Mouse (Mus musculus): ENCODE measurements around the gene D330045A20Rik. TPM values are rescaled to one million over a fixed set of nuclear protein-coding genes. Genes with fewer than 3 reads are reported as not detected.
"Not testable (repeated sequence)": the region's sequence is repeated elsewhere in the genome, so short reads cannot be mapped to it uniquely, and the experiment has no call there.

Gene D330045A20Rik
- under 1 TPM; 0.26 to 0.59 TPM for total RNA-seq (2021)
- long read RNA-seq, experiment 1: 0 reads
- long read RNA-seq, experiment 2: 0 reads

DNA sequence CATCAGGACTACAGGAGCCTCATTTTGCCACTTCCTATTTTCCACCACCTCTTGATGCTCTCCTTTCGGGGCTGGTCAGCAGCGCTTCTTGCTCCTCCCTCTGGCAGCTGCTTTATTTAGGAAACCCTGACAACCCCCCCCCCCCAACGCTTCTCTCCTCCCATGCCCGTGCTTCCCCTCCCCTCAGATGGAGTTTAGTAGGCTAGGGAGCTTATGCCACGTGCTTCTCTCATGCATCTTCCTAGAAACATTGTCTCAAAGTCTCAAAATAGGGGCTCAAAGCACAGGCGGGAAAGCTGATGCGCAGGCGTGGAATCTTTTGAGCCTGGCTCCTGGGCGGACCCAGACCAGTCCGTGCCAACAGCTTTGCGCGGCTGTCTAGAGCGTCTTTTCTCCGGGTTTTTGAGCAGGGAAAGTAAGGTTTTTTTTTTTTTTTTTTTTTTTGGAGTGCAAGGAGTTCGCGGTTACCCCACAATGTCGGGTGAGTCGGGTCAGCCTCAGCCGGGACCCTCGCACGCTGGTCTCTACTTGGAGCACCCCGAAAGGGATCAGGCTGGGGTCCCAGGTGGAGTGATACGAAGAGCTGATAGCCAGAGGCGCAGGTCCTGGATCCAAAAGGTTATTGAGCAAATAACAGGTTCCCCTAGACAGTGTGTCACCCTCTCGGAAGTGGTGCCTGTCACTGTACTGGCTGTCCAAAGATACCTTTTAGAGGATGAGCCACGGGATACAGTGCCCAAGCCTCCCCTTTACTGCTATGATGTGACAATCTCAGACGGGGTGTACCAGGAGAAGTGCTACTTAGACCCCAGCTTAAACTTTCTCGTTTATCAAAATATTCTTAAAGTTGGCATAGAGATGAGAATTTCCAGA lies at the start of gene D330045A20Rik:
TSS of gene D330045A20Rik (plus strand) at position 346 of the 873 bp plus-strand sequence.
- Histone ChIP-seq H3K4me3 (peak within 1 kb of the TSS; percentile 19), H3K27ac (no peak within 1 kb of the TSS)
- TF ChIP-seq CTCF (IDR thresholded peaks at IDR 0.05): no peak
- peak in 1 of 2 experiments; percentile 8 for DNase-seq (ENCODE audit: extremely low spot score in 1 of 2, low spot score in 2 of 2)
- intact Hi-C loops (cut with DNase I): no loop called here

GRCm38 (mm10) chrX:139432550-139432949 lies 47.6 kb upstream of the D330045A20Rik start:
- Histone ChIP-seq H3K4me3 (no peak overlapping the region), H3K27ac (no peak overlapping the region)
- intact Hi-C loops (cut with DNase I): no loop called here
- DNase-seq (ENCODE audit: extremely low spot score in 1 of 2, low spot score in 2 of 2): no peak
- no peak for TF ChIP-seq CTCF (IDR thresholded peaks at IDR 0.05)

GRCm38 (mm10) chrX:139435202-139435601 lies 45.0 kb upstream of the D330045A20Rik start:
- Histone ChIP-seq H3K27ac (no peak overlapping the region), H3K4me3 (no peak overlapping the region)
- intact Hi-C loops (cut with DNase I): no loop called here
- no peak for DNase-seq (ENCODE audit: extremely low spot score in 1 of 2, low spot score in 2 of 2)
- TF ChIP-seq CTCF (IDR thresholded peaks at IDR 0.05): no peak

GRCm38 (mm10) chrX:139441057-139441456 lies 39.1 kb upstream of the D330045A20Rik start:
- H3K27ac ChIP-seq; intact Hi-C loops (cut with DNase I); H3K4me3 ChIP-seq; DNase-seq (ENCODE audit: extremely low spot score in 1 of 2, low spot score in 2 of 2): not testable (repeated sequence)

DNA sequence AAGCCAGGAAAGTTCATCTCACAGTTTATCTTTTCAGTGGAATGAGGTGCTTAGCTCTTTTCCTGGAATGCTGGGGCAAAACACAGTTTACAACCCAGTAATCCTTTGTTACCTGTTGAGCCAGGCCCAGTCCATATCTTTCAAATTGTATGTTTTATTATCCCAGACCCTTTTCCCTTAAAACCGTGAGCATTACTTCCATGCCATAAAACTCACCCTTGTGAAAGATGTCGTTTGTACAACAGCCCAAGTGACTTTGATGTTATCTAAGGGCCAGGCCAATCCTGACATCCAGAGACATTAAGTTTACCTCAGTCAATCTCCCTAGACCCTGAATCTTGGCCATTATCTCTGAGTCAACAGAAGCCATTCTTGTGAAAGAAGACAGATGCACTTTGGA lies 23.4 kb upstream of the D330045A20Rik start:
- no peak for TF ChIP-seq CTCF (IDR thresholded peaks at IDR 0.05)
- H3K4me3 ChIP-seq: no peak overlapping the region
- H3K27ac ChIP-seq: no peak overlapping the region
- intact Hi-C loops (cut with DNase I): no loop called here
- no peak for DNase-seq (ENCODE audit: extremely low spot score in 1 of 2, low spot score in 2 of 2)

GRCm38 (mm10) chrX:139482083-139482482 lies 1.9 kb downstream of the D330045A20Rik start:
- no peak for DNase-seq (ENCODE audit: extremely low spot score in 1 of 2, low spot score in 2 of 2)
- no peak for TF ChIP-seq CTCF (IDR thresholded peaks at IDR 0.05)
- no peak overlapping the region for H3K27ac ChIP-seq
- no peak overlapping the region for H3K4me3 ChIP-seq
- intact Hi-C loops (cut with DNase I): no loop called here

DNA sequence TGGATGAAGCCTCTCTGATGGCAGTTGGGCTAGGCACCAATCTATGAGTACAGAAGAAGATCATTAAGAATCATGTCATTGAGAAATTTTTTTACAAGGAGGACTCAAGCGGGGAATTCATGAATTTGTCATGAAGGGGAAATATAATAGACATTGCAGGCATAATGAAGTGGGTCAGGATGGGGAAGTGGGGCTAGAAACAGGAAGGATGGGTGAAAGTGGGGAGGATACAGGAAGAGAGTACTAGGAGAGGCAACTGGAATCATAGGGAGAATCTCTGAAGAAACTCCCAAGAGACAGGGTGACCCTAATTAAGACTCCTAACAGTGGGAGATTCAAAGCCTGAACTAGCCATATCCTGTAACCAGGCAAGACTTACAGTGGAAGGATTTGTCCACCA lies 4.8 kb downstream of the D330045A20Rik start:
- DNase-seq (ENCODE audit: extremely low spot score in 1 of 2, low spot score in 2 of 2): no peak
- Histone ChIP-seq H3K4me3 (no peak overlapping the region), H3K27ac (no peak overlapping the region)
- intact Hi-C loops (cut with DNase I): no loop called here
- TF ChIP-seq CTCF (IDR thresholded peaks at IDR 0.05): no peak

GRCm38 (mm10) chrX:139516156-139516555 lies 36.0 kb downstream of the D330045A20Rik start:
- no peak for TF ChIP-seq CTCF (IDR thresholded peaks at IDR 0.05)
- no peak overlapping the region for H3K27ac ChIP-seq
- no peak overlapping the region for H3K4me3 ChIP-seq
- no peak for DNase-seq (ENCODE audit: extremely low spot score in 1 of 2, low spot score in 2 of 2)
- intact Hi-C loops (cut with DNase I): no loop called here

- intact Hi-C loops (cut with DNase I): no loop called here
Observed at GRCm38 (mm10) chrX:139519251-139519650, 39.1 kb downstream of the D330045A20Rik start.

DNA sequence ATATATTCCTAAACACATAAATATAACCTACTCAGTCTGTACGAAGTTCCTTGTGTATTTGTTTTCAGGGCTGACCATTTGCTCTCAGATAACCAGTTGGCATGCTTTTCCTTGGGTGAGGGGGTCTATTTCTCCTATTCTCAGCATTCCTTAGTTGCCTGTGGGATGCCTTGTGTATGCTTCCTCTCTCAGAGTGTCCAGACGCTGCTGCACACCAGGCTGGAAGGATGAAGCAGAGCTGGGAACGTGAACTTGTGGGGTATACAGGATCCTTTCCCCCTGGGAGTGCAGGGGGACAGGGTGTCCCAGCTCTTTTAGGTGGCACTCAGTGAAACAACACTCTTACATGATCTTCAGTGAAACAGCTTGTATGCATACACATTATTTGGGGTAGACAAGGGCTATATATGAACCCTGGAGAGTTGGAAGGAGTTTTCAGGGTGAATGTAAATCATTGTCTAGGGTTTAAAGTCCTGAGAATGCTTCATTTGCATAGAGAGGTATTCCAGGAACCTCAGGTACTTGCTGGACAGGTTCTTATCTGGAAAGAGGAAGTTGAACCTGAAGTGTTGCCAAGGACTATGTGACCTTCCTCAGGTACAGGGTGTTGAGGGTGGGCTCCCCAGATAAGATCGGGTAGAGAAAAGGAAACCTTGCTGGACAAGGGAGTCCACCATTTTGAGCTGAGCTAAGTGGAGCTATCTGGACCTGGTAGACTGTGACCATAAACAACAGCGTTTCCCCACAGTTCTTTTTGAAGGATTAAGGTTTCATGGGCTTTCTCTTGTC lies 44.3 kb downstream of the D330045A20Rik start:
- intact Hi-C loops (cut with DNase I): no loop called here
- Histone ChIP-seq H3K27ac (no peak overlapping the region), H3K4me3 (no peak overlapping the region)
- no peak for DNase-seq (ENCODE audit: extremely low spot score in 1 of 2, low spot score in 2 of 2)
- TF ChIP-seq CTCF (IDR thresholded peaks at IDR 0.05): no peak

More at GRCm38 (mm10) chrX:139519251-139519650, 39.1 kb downstream of the D330045A20Rik start:
- no peak for DNase-seq (ENCODE audit: extremely low spot score in 1 of 2, low spot score in 2 of 2)
- TF ChIP-seq CTCF (IDR thresholded peaks at IDR 0.05): no peak
- Histone ChIP-seq H3K27ac (no peak overlapping the region), H3K4me3 (no peak overlapping the region)

GRCm38 (mm10) chrX:139525724-139526123 lies 45.6 kb downstream of the D330045A20Rik start:
- intact Hi-C loops (cut with DNase I): no loop called here
- Histone ChIP-seq H3K4me3 (no peak overlapping the region), H3K27ac (no peak overlapping the region)
- DNase-seq (ENCODE audit: extremely low spot score in 1 of 2, low spot score in 2 of 2): no peak
- no peak for TF ChIP-seq CTCF (IDR thresholded peaks at IDR 0.05)

DNA sequence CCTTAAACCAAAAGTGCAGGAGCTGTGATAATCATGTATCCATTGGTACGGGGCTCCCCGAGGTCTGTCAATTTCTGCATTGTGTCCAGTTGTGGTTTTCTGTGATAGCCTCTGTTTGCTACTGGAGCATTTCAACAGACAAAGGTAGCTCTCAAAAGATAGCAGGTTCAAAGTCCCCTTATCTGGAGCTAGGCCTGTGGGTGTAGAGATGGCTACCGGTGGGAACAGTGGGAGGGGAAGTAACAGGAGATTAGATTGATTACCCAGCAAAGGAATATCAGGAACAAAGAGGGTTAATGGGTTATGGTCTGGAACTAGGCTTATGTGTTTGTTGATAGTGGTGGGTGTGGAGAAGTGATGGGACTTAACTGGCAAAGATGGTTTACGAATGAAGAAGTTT lies 46.8 kb downstream of the D330045A20Rik start:
- no peak for DNase-seq (ENCODE audit: extremely low spot score in 1 of 2, low spot score in 2 of 2)
- intact Hi-C loops (cut with DNase I): no loop called here
- H3K4me3 ChIP-seq: no peak overlapping the region
- H3K27ac ChIP-seq: no peak overlapping the region
- no peak for TF ChIP-seq CTCF (IDR thresholded peaks at IDR 0.05)
